Mouse (Mus musculus): ENCODE measurements around the gene Fkbp11.

Gene Fkbp11

GRCm38 (mm10) chr15:98740219-98740618 is 12.2 kb upstream of the Fkbp11 start:
- in situ Hi-C loops (cut with MboI, MseI), result no loop called here

GRCm38 (mm10) chr15:98738796-98739195 is 10.8 kb upstream of the Fkbp11 start:
- in situ Hi-C loops (cut with MboI, MseI), result loop anchor here (5.0 kb wide), 1 partner anchor 81 kb away; no protein-coding TSS in a partner anchor

DNA sequence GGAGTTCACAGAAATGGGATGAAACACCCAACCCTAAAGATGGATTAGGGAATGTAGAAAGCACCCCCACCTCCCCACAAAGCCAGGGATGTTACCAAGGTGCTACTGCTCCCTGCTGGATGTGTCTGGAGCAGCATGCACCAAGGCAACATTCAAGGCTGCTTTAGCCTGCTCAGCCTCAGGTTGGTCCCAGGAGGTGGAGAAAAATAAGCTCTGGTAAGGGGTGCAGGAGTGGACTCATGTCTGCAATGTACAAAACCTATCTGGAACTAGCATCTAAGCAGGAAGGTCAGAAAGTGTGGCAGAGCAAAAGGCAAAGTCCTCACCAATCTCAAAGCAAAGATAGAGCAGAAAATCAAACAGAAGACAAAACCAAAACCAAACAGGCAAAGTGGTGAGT is 9.9 kb upstream of the Fkbp11 start:
- in situ Hi-C loops (cut with MboI, MseI), result loop anchor here (5.0 kb wide), 1 partner anchor 81 kb away; no protein-coding TSS in a partner anchor

GRCm38 (mm10) chr15:98736521-98736920 is 8.5 kb upstream of the Fkbp11 start:
- in situ Hi-C loops (cut with MboI, MseI), result loop anchor here (5.0 kb wide), 1 partner anchor 79 kb away; no protein-coding TSS in a partner anchor

DNA sequence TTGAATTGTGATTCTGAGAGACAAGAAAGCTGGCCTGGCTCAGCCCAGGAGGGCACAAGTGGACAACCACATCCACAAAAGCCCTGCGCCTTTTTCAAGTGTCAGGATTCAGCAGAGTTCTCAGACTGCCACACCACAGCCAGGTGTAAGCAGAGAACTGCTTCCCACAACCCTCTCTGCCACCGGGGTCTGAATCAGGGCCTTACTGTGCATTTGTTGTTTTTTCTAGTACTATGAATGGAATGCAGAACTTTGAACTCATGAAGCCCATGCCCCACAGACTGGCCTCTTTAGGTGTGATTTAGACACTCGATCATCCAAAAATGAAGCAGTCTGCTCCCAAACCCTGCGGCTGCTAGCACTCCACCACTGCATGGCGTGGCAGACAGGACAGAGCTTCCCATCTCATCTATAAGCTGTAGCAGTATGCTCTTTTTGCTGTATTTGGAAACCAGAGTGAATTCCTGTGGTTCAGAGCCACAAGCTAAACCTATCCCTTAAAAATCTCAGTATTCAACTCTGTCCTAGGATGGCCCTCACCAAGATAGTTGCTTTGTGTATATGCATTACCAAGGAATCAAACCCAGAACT is 6.1 kb upstream of the Fkbp11 start:
- in situ Hi-C loops (cut with MboI, MseI), result no loop called here

DNA sequence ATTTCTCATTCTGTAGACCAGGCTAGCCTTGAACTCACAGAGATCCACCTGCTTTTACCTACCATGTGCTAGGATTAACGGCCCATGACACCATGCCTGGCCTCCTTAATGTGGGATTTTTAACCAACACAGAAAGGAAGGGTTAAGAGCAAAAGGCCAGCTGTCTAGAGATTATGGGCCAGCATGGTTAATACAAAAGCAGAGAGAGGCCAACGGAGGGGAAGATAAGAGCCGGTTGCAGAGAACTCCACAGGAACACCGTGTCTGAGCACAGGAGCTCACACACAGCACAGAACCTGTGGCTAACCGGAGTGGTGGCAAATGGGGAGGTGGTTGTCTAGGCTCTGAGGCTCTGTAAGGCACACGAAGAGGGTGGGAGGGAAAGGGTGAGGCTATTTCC is 5.4 kb upstream of the Fkbp11 start:
- in situ Hi-C loops (cut with MboI, MseI), result no loop called here

GRCm38 (mm10) chr15:98732006-98732531 is 4.1 kb upstream of the Fkbp11 start:
- in situ Hi-C loops (cut with MboI, MseI), result no loop called here

- in situ Hi-C loops (cut with MboI, MseI), result no loop called here
Measured at GRCm38 (mm10) chr15:98730790-98731189, 2.8 kb upstream of the Fkbp11 start.

DNA sequence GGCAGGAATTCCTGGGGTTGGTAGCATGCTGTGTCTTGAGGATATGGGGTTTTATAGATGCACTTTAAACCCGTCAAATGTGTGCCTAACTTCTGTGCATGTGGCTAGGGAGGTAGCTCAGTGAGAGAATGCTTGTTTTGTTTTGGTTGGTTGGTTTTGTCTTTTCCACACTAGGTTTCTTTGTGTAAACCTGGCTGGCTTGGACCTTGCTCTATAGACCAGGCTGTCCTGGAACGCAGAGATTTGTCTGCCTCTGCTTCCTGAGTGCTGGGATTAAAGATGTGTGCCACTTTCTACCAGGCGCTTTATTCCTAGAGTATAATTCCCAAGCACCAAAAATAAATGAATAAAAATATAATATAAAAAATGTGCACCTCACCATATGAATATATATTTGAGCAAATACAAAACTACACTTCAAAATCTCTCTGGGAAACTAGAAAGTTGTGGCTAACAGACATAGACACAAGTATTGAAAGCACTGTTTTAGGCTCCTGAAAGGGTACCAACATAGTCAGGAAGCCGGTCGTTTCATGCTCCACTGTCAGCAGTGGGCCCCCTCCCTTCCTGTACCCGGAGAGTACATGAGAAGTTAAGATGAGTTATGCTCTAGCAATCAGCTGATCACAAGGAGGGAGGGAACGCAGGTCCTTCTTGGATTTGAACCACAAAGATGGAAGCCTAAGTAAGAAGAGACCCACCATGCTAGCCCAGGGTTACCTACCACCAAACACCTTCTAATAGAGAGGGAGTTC is 2.0 kb upstream of the Fkbp11 start:
- in situ Hi-C loops (cut with MboI, MseI), result no loop called here

- in situ Hi-C loops (cut with MboI, MseI), result no loop called here
Measured at GRCm38 (mm10) chr15:98728366-98728765, 368 bp upstream of the Fkbp11 start.

- in situ Hi-C loops (cut with MboI, MseI), result no loop called here
Measured at GRCm38 (mm10) chr15:98726746-98727145, 1.3 kb downstream of the Fkbp11 start.

DNA sequence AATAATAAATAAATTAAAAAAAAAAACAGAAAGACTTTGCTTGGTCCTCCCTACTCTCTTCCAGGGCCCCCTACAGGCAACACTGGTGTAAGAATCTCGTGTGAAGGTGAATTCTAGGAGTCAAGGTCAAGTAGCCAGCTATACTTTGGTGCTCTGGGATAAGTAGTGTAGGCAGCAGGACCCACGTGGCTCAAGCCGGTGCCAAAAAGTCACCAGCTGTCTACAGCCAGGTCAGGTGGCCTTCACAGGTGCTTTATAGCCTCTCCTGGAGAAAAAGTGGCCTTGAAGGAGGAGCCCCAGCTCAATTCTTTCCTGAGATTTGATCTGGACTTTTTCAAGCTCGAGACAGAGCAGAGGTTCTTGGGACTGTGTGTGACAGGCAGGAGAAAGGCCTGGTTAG is 1.9 kb downstream of the Fkbp11 start:
- in situ Hi-C loops (cut with MboI, MseI), result no loop called here

DNA sequence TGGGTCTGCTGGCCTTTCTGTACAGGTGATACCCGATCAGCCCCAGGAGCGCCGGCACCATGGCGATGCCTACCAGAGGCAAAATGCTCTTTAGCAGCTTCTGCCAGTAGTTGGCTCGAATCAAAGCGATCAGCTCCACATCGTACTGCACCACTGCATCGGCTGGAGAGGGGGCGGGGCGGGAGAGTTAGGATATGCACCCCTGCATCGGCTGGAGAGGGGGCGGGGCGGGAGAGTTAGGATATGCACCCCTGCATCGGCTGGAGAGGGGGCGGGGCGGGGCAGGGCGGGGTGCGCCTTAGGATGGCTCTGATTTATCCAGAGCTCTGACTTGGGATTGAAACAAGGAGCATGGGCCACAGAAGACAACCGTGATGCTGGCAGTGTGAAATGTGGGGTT is 3.6 kb downstream of the Fkbp11 start:
- in situ Hi-C loops (cut with MboI, MseI), result no loop called here

DNA sequence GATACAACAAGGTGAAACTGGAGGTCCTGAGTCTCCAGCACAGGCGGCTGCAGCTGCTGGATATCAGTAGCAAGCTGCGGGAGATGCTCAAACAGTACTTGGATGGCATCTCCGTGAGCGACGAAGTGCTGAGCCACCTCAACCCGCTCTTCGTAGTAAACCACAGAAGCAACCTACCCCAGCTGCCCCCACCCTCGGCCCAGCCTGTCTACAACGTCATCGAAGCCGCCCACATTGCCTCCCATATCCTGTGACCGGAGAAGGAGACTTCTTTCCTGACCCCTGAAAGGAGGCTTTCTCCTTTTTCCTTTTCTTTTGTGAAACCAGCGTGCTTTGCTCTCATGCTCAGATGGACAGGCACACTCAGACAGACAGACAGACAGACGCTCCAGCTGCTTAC is 5.1 kb downstream of the Fkbp11 start:
- in situ Hi-C loops (cut with MboI, MseI), result no loop called here

DNA sequence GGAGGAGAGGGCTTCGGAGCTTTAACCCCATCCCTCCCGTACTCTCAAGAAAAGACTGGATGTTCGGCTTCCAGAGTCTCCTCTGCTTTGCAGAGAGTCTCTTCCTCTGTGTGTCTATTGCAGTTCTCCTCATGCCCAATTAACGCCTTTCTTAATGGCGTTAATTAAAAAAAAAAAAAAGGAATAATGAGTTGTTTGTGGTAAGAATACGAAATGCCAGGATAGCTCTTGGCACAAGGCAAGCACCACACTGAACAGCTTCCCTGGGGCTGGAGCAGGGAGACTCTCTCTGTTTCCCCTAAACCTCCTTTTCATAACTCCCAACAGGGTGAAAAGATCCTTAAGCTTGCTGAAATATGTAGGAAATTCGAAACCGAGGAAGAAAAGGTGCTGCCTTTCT is 5.8 kb downstream of the Fkbp11 start:
- in situ Hi-C loops (cut with MboI, MseI), result no loop called here

DNA sequence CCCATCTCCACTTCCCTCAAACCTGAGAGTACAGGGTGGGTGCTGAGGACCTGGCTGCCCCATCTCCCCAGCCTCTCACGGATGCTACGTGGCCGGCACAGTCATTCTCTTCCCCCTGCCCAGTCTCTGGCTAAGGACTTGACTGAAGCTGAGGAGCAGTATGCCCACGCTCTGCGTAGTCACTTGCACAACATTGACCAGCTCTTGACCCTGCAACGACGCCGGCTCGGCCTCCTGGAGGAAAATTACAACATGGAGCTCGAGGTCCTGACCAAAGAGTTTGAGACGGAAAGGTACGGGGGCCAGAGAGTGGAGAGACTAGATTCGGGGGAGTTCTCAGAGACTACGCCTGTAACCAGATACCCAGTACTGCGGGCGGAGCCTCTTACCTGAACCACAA is 10.7 kb downstream of the Fkbp11 start:
- in situ Hi-C loops (cut with MboI, MseI), result no loop called here

DNA sequence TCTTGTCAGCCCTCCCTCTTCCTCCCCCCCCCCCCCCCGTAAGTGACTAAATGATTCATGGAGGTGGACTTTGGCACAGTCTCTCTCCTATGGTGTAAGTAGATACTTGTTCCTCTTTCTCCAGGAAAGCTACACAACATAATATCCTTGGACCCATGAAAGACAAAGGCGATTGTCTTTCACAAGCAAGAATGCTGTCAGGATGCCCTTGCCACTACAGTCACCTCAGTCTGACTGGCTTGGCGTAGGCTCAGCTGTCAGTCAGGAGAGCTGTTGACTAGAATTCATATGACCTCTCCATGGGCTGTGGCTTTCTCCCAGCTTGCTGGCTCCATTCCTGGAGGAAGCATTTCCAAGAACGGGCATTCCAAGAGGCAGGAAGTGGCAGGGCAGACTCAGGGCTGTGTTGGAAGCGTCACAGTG is 13.8 kb downstream of the Fkbp11 start:
- in situ Hi-C loops (cut with MboI, MseI), result no loop called here

DNA sequence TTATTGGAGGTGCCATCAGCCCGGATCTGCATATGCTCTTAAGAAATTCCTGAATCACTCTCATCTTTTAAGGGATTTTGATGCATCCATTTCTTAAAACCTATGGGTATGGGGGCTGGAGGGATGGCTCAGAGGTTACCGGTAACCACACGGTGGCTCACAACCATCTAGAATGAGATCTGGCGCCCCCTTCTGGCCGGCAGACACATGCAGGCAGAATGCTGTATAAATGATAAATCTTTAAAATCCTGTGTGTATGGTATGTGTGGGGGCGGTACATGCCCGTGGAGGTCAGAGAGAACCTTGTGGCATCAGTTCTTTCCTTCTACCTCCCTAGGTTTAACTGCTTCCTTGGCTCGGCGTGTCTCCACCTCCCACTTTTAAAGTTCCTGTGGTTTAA is 17.6 kb downstream of the Fkbp11 start:
- in situ Hi-C loops (cut with MboI, MseI), result no loop called here

GRCm38 (mm10) chr15:98707766-98708372 is 20.1 kb downstream of the Fkbp11 start, which contains the start of gene Ccdc65:
Gene Ccdc65, plus strand, starts transcription at chr15:98708207.
- in situ Hi-C loops (cut with MboI, MseI), result loop anchor here (5.0 to 10.0 kb wide), 2 partner anchors 66 to 1057 kb away; no protein-coding TSS in a partner anchor

DNA sequence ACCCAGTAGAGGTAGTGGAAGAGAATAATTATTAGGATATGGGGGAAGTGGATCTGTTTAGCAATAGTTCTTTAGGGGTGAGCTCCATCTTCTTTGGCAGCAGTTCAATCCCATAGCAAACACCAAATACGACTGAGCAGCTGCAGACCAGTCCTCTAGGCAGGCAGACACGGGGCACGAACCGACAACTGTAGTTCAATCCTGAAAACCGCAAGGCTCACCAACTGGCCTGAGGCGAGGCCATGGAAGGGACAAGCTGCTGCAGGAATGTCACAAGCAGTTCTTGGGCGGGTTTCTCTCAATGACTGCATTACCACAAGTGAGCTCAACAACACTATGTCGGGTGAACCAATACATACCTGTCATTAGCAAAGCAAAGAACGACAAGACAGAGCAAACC is 23.7 kb downstream of the Fkbp11 start:
- in situ Hi-C loops (cut with MboI, MseI), result loop anchor here (5.0 to 10.0 kb wide), 2 partner anchors 117 to 1060 kb away; no protein-coding TSS in a partner anchor

DNA sequence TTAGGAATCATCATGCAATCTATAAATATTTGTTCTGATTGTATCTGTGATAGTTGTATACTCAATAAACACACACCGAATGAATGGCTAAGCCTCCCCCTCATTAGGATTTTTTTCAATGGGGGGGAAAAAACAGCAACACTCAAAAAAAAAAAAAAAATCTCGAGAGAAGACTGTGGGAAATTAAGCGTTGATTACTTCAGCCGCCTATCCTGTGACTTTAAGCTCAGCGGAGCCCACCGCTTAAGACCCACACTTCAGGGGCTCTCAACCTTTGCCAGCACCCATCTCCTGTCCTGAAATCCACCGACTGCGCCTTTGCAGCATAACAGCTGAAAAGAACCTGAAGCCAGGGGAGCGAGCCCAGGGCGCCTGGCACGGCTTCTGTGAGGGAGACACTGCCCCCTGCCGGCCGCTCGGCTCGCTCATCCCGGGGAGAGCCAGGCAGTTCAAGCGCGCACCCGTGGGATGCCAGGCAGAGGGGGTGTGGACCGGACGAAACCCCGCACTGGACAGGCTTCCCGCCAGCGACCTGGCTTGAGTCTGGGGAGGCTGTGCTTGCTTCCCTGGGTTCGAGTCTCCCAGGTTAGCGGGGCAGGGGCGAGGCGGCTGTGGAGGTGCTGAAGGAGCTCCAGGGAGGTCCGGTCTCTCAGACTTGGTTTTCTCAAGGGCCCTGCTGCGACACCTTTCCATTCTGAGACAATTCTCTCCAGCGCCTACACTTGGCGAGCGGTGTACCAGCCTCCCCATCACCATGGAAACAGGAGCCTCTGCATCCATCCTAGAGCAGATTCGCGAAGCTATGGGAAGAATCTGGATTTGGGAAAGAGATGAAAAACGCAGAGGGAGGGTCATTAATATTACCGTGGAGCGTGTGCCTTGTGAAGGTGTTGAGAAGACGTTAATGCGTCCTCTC is 28.6 kb downstream of the Fkbp11 start:
- in situ Hi-C loops (cut with MboI, MseI), result loop anchor here (5.0 to 10.0 kb wide), 2 partner anchors 112 to 1065 kb away; no protein-coding TSS in a partner anchor

Measured in T-helper 2 cell (primary cell).